Mouse (Mus musculus) right cerebral cortex, postnatal 4 days (tissue): Measurements from ENCODE around the gene Oser1.
A peak's percentile ranks its signal among the peaks of the same experiment; 100 is the strongest.
"Not testable (repeated sequence)": the region's sequence is repeated elsewhere in the genome, so short reads cannot be mapped to it uniquely, and the experiment has no call there.

Experiments used
- DNase-seq: peaks from one replicate; pipeline ENCODE4 v3.0.0-alpha.2; 2022

Oser1 gene

GRCm38 (mm10) chr2:163439488-163439887 is 15.0 kb upstream of the Oser1 start:
- no peak for DNase-seq

- no peak for DNase-seq
Measured at GRCm38 (mm10) chr2:163438619-163439451, 14.3 kb upstream of the Oser1 start.

GRCm38 (mm10) chr2:163438246-163438618 is 13.7 kb upstream of the Oser1 start, which contains the start of gene Gdap1l1:
TSS of gene Gdap1l1 (plus strand) at chr2:163438476.
- peak; percentile 75 for DNase-seq

DNA sequence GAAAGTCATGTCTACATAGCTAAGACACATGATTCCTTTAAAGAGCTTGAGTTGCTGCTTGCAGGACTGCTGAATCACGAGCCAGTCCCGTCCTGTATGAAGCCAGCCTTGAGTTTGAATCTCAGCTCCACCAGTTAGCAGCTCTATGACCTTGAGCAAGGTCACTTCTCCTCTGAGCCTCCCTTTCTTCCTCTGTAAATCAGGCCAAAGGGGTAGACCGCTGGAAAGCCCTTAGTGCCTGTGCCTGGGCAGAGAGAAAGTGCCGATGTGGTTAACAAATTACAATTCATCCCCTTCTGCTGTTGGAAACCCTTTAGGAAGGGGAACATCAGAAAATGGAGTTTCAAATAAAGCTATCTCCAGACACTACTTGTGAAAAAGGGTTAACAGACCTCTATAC is 13.3 kb upstream of the Oser1 start:
- DNase-seq: no peak

GRCm38 (mm10) chr2:163433971-163434370 is 9.5 kb upstream of the Oser1 start:
- DNase-seq: no peak

DNA sequence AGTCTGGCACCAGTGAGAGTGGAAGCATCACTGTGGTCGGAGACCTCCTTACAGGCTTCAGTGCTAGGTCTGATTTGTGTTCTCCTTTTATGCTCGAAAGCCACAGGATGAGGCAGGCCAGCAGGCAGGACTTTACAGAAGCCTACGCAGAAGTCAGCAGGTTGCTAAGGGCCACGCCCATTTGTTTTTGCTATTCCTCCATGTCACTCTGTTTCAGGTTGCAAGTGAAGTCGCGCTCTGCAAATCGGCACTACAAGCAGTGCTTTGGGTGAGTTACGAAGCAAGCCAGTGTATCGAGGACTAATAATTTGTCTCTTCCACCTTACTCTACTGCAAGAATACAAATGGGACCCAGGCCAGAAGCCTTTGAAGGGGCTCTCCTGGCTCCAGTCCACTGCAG is 6.8 kb upstream of the Oser1 start:
- DNase-seq: no peak

GRCm38 (mm10) chr2:163428346-163429011 is 4.0 kb upstream of the Oser1 start:
- no peak for DNase-seq

GRCm38 (mm10) chr2:163422895-163423660 is 1.4 kb downstream of the Oser1 start:
- no peak for DNase-seq

- no peak for DNase-seq
Measured at GRCm38 (mm10) chr2:163420366-163420886, 4.1 kb downstream of the Oser1 start.

- DNase-seq: peak; percentile 97
Measured at GRCm38 (mm10) chr2:163419346-163420045, 5.0 kb downstream of the Oser1 start.

DNA sequence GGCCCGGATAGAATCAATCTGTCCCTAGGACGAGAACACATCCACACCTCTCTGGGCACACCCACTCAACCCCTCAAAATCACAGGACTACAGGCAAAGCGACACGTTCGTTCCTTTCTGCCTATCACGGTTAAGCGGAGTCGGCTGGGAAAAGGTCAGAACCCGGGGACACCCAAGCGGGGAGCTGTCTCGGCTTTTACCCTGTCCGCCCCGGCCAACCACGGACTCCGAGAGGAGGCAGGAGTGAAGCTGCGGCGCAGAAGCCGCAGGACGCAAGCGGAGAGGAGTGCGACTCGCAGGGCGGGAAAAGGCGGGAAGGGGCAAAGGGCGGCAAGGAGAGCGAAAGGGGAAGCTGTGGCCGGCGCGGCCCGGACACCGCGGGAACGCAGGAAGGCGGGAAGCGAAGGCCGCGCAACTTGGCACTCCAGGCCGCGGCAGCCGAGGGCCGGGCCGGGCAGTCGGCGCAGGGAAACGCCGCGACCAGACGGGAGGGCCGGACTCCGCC is 5.6 kb downstream of the Oser1 start:
- no peak for DNase-seq

- DNase-seq: no peak
Measured at GRCm38 (mm10) chr2:163417830-163418229, 6.7 kb downstream of the Oser1 start.

- DNase-seq: no peak
Measured at GRCm38 (mm10) chr2:163417026-163417425, 7.5 kb downstream of the Oser1 start.

- no peak for DNase-seq
Measured at GRCm38 (mm10) chr2:163412846-163413590, 11.5 kb downstream of the Oser1 start.

DNA sequence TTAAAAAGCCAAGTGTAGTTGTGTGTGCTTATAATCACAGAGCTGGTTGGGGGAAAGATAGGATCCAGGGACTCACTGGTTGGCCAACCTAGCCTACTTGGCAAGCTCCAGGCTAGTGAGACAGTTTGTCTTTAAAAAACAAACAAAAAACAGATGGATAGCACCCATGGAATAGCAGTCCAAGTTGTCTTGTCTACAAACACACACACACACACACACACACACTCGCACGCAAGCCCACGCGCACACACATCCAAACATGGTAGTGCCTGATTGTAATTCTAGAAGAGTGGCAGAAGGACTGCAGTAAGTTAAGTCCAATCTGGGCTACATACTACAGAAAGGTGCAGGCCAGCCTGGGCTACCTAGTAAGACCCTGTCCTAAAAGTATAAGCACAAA is 12.1 kb downstream of the Oser1 start:
- DNase-seq: no peak

DNA sequence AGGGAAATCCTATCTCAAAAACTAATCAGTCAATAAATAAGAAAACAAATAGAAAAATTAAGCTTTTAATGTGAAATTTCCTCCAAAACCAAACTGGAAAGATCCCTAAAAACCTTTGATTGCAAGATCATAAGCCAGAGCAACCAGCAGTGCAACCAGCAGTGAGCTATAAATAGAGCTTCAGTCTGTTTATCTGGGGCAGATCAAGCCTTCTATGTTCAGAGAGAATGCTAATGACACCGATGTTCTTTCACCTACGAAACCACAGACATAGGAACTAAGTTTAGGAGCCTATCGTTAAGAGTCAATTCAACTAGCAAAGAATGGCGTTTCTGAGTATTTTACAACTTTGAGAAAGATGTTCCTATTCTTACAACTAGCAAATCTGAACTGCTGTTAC is 12.7 kb downstream of the Oser1 start:
- DNase-seq: no peak

DNA sequence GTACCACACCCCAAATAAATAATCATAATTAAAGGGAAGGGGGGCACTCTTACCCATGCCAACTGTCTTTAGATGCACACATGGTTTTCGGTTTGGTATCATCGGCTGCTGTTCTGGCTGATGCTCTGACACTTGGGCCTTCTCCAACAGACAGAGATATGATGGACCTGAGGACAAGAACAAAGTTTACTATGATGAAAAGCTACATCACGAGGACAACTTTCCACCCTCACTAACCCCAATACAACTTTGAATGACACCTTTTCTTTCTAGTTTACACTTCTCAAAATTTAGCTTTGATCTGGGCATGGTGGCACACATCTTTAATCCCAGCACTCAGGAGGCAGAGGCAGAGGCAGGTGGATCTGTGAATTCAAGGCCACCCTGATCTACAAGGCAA is 13.2 kb downstream of the Oser1 start:
- not testable (repeated sequence) for DNase-seq

DNA sequence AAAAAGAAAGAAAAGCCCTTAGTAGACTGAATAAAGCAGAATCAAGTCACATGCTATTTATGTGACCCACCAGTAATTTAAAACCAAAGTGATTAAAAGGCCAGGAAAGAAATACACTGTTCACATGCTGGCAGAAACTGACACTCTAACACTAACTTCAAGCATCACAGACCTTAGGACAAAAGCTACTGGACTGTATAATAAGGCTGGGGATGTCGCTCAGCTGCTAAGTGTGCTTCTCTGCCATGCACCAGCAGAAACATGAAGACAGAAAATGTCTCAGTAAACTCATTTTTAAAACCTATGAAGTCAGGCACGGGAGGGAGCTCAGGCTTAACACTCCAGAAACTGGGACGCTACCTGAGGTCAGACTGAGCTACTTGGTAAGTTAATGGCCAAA is 14.3 kb downstream of the Oser1 start:
- DNase-seq: no peak

DNA sequence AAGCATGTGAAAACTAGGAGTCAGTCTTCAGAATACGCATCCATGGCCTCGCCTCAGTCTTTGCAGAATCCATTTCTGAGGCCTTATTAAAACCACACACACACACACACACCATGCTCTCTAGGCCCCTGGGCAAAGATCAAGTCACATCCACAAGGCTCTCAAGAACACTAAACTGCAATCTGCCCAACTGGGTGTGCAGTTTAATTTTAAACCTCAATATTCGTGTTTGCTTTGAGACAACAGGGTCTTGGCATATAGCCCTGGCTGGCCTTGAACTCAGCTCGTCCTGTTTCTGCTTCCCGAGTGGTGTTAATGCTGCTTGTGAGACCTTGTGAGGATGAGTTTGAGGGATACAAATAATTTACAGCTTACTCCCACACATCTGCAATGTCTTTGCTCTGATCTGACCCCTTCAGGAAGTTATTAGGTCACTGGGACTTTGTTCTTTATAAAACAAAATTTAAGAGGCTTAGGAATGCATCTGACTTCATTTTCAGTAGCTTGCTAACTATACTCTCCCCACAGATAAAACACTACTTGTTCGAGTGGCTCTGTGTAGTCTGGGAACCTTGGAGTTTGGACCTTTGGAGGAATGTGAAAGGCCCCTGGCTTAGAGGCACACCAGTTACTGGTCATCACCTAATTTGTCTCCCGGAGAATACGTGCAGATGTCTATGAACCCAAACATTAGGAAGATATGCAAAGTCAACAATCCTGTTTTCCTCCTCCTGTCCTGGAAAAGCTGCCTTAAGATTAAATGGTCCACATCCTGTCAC is 20.3 kb downstream of the Oser1 start:
- DNase-seq: no peak

GRCm38 (mm10) chr2:163401221-163401620 is 23.3 kb downstream of the Oser1 start:
- peak; percentile 73 for DNase-seq

GRCm38 (mm10) chr2:163399222-163399621 is 25.3 kb downstream of the Oser1 start:
- no peak for DNase-seq
